Mouse (Mus musculus) natural killer cell, adult 2 months (primary cell): ENCODE measurements around the gene Gm20661.
"Not testable (repeated sequence)": the region's sequence is repeated elsewhere in the genome, so short reads cannot be mapped to it uniquely, and the experiment has no call there.

Source experiments
- DNase-seq, 2 experiments: peaks; one replicate each; pipeline ENCODE4 v3.0.0; 2022; ENCODE audit warnings: low spot score in 2 of 2

Gene Gm20661

GRCm38 (mm10) chr9:108001922-108002770 lies 19.3 kb downstream of the Gm20661 start, which contains the start of gene Ip6k1:
Ip6k1 (plus strand) TSS chr9:108002501.
- peak; percentile 100 for DNase-seq

GRCm38 (mm10) chr9:108002778-108003530 lies 20.1 kb downstream of the Gm20661 start:
- no peak for DNase-seq

- peak; percentile 30 to 46 for DNase-seq
Observed at GRCm38 (mm10) chr9:108003531-108003890, 20.7 kb downstream of the Gm20661 start.

- no peak for DNase-seq
Observed at GRCm38 (mm10) chr9:108008041-108008440, 25.2 kb downstream of the Gm20661 start.

- peak; percentile 24 to 49 for DNase-seq
Observed at GRCm38 (mm10) chr9:108010385-108010784, 27.5 kb downstream of the Gm20661 start.

- DNase-seq: not testable (repeated sequence)
Observed at GRCm38 (mm10) chr9:108013577-108013976, 30.7 kb downstream of the Gm20661 start.

- no peak for DNase-seq
Observed at GRCm38 (mm10) chr9:108017127-108017526, 34.3 kb downstream of the Gm20661 start.

- DNase-seq: no peak
Observed at GRCm38 (mm10) chr9:108020741-108021140, 37.9 kb downstream of the Gm20661 start.

- DNase-seq: no peak
Observed at GRCm38 (mm10) chr9:108023216-108023615, 40.4 kb downstream of the Gm20661 start.

- DNase-seq: no peak
Observed at GRCm38 (mm10) chr9:108026584-108026983, 43.7 kb downstream of the Gm20661 start.

GRCm38 (mm10) chr9:108027867-108028266 lies 45.0 kb downstream of the Gm20661 start:
- no peak for DNase-seq

- DNase-seq: no peak
Observed at GRCm38 (mm10) chr9:108032126-108032525, 49.3 kb downstream of the Gm20661 start.

- DNase-seq: peak; percentile 51 to 59
Observed at GRCm38 (mm10) chr9:108035331-108036156, 52.7 kb downstream of the Gm20661 start.
